Mouse (Mus musculus) ES-E14 (cell line): ENCODE results near the gene Lgals2.

Experiments used
- CHD2 ChIP-seq: IDR thresholded peaks from 2 replicates; pipeline ENCODE4 v1.6.1; 2014; ENCODE audit warnings: mild to moderate bottlenecking, low read depth, low read length, inconsistent platforms
- ZC3H11A ChIP-seq: IDR thresholded peaks from 2 replicates; pipeline ENCODE4 v1.6.1; 2012; ENCODE audit warnings: low read depth, mild to moderate bottlenecking, inconsistent platforms, low read length, borderline replicate concordance
- ZNF384 ChIP-seq: IDR thresholded peaks from 2 replicates; pipeline ENCODE4 v1.6.1; 2012; ENCODE audit warnings: low read depth, low read length, inconsistent platforms

DNA sequence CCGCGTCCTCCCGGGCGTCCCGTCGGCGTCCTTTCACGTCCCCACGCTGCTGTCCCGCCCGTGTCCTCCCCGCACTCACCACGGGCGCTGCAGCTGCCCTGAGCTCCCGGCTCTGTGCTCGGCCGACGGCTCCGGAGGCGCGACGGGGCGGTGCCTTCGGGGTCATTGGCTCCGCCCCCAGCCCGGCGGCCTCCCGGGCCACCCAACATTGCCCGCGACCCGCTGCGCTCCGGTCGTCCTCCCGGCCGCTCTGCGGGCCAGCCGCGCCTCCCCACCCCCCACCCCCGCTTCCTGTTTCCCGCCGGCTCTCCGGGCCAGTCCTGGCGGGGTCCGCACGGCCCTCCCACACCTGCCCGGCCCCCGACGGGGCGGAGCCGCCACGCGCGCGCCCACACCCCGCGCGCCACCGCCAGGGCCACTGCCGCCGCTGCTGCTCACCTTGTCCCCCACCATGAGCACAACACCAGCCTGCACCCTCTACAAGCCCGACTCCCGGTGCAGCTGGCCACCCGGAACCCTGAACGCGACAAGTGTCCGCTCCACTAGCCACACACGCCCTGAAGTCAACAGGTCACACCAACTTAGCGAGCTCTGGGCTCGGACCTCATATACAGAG, 52.4 kb downstream of the Lgals2 start, which contains the start of gene Card10:
- TF ChIP-seq ZC3H11A (no peak), ZNF384 (no peak), CHD2 (no peak)
